Mouse (Mus musculus) cerebellum, adult 8-10 months (tissue): ENCODE data around the gene Olfr6.
"Not testable (repeated sequence)": the region's sequence is repeated elsewhere in the genome, so short reads cannot be mapped to it uniquely, and the experiment has no call there.

ENCODE experiments used
- DNase-seq: peaks from one replicate; pipeline ENCODE4 v3.0.0; 2022

Olfr6 gene

DNA sequence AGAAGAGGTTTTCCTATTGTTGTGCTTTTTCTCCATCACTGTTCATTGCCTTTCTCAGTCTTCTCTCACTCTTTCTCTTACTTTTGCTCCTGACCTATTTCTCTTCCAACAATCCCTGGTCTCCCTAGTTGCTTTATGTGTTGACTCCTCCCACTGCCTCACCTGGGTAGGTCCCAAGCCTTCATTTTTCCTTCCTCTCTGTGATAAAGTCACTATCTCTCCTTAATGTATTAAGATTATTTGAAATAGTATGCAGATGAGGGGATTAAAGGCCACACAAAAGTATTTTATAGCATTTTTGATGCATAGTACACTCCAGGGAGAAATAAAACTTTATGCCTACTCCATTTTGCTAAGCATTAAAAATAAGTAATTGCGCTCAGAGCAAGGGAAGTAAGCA is at the start of gene Olfr6:
TSS of gene Olfr6 (minus strand) at position 101 of the 400 bp plus-strand sequence.
- no peak for DNase-seq

DNA sequence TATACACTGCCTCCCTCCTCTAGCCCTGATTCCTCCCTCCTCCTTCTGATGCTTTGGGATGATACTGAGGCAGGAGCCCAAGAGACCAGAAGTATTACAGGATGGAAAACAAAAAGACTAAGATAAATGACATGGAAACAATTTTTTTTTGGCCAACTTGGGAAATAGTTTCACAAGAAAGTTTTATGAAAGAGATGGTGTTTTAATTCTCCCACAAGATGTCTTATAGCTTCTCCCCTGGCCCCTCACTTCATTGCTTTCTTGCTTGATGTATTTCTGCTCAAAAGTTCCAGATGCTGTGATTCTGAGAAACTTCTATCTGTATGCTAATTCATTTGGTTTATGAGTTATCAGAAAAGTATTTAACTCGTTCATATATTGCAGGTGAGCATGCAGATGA is 42.2 kb upstream of the Olfr6 start, which contains the start of gene Olfr2:
TSS of gene Olfr2 (minus strand) at position 101 of the 400 bp plus-strand sequence.
- no peak for DNase-seq

DNA sequence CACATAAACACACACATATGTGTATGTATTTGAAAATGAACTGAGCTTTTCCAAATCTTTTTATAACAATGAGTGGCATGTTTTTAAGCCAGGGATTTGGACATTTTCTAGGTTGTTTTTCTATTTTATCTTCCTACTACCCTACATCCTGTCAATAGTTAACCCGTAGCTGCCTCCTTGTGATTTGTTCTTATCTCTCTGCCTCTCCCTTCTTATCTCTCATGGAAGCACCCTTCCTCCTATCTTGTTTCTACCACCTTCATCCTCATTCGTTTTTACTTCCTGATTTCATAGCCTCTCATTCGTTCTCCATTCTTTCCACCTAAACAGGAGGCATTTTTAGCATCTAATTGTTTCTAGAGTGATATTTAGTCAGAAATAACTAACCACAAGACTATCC is 40.4 kb upstream of the Olfr6 start:
- no peak for DNase-seq

DNA sequence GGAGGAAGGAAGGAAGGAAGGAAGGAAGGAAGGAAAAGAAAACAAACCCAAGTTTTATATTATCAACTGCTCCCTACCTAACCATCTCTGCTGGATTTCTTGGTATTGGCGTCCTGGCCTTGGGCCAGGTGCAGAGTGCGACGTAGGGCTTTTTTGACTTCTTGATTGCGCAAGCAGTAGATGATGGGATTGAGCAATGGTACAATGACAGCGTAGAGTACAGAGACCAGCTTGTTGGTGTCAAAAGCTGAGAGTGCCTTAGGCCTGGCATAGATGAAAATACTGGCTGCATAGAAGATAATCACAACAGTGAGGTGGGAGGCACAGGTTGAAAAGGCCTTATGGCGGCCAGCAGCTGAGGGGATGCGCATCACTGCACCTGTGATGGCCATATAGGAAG is 37.1 kb upstream of the Olfr6 start:
- no peak for DNase-seq

DNA sequence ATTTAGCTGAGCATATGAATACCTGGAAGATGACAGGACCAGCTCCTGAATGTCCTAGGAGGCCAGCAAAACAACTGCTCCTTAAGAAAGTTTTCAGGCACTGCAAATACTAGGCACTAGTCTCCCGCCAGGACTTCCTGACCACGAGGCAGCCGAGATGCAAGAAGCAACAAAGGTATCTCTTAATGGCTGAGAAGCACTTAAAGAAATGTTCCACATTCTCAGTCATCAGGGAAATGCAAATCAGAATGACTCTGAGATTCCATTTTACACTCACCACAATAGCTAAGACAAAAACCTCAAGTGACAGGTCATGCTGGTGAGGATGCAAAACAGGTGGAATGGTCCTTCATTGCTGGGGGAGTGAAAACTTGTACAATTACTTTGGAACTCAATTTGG is 21.5 kb upstream of the Olfr6 start:
- no peak for DNase-seq

DNA sequence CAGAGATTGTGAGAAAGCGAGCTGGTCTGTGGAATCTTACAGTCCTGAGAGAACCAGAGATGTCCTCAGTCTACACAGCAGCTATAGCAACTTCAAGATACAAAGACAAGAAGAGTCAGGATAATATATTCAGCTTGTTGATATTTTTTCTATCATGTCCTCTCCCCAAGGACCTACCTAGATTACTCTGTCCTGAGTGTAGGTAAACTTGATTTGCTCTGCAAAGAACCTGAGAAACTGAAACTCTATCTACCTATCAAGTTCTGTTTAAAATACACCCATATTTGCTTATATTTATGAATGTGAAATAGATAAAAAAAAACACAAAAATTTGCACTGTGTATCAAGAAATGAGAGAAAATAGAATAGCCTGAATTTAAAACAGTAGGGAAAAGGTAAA is 11.6 kb upstream of the Olfr6 start, which contains the start of gene Olfr711:
TSS of gene Olfr711 (minus strand) at position 101 of the 400 bp plus-strand sequence.
- DNase-seq: no peak

DNA sequence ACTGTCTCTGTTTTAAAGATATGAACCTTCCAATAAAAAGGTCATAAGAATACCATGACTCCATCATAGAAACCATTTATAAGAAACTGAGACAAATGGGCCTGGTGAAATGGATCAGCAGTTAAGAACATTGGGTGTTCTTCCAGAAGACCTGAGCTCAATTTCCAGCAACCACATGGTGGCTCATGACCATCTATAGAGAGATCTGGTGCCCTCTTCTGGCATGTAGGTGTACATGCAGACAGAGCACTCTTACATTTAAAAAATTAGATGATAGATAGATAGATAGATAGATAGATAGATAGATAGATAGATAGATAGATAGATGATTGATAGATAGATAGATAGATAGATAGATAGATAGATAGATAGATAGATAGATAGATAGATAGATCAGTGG is 3.8 kb upstream of the Olfr6 start:
- DNase-seq: not testable (repeated sequence)

DNA sequence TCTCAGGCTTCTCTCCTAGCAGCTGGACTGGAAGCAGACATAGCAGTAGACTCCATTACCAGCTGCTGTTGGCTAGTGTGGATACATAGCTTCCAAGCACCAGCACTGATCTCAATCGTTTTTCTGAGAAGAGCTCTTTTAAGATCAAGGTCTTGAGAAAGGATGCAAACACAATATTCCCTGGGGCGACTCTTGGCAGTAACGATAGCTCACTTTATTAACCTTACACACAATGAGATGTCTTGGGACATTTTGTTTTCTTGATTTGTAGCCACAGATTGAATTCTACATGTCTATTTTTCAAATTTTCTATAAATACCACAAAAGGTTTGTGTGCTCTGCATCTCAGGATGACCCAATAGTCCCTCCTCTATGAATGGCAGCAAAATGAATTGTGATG is 15.5 kb downstream of the Olfr6 start, which contains the start of gene Olfr710:
TSS of gene Olfr710 (minus strand) at position 101 of the 400 bp plus-strand sequence.
- DNase-seq: no peak

DNA sequence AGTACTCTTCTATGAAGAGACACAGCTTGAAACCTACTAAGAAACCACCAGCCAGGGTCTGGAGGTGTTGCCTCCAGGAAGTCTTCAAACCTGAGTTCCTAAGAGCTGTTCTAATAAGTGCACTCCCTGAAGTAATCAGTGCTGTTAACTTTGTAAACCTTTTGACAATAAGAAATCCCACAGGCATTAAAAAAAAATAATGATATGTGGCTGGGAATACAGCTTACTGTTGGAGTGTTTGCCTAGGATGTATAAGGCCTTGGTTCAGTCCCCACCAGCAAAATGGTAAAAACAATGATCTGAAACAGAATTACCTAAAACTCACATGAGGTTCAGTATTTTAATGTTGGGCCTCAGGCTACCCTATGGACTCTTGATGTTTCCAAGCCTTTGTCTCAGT is 31.6 kb downstream of the Olfr6 start, which contains the start of gene Olfr709-ps1:
TSS of gene Olfr709-ps1 (minus strand) at position 101 of the 400 bp plus-strand sequence.
- DNase-seq: no peak

DNA sequence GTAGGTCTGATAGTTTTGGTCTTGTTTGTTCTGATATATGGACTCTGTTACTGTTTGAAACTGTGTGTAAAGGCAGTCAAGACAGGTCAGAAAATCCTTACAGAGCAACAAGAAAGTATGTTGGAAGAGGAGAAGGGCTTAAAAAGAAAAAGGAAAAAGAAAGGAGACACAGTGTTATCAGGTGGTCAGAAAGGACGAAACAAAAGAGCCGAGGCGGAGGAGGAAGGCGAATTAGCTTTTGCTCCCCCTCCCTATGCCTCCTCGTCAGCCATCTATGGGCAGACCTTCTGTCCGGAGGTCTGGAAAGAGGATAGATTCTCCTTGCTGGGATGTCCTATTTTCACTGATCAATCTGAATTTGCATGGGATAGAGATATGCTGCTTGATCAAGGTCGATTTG is 42.8 kb downstream of the Olfr6 start:
- not testable (repeated sequence) for DNase-seq

DNA sequence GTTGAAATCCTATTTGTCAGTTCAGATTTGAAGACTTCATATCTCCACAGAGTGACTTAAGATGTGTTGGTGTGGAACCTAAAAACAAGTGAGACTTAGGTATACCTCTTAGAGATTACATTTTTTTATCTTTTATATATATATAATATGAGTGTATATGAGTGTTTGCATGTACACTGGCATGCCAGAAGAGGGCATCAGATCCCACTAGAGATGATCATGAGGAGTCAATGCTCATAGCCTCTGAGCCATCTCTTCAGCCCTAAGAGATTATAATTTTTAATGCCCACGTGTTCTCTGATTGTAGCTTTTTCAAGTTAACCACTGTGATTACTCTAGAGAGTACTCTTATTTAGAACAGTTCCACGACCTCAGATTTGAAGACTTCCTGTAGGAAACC is 56.1 kb downstream of the Olfr6 start, which contains the start of gene Olfr1532-ps1:
TSS of gene Olfr1532-ps1 (plus strand) at position 326 of the 400 bp plus-strand sequence.
- no peak for DNase-seq
